Mouse (Mus musculus): Measurements from ENCODE around the gene Parp3. TPM values are rescaled to one million over a fixed set of nuclear protein-coding genes. Genes with fewer than 3 reads are reported as not detected.

Gene Parp3
- polyA plus RNA-seq, 1 experiment from 2014 or later, result 5.8 TPM

- Histone ChIP-seq H3K27ac (replicated peaks) (peak within 1 kb of the TSS; percentile 78), H3K4me1 (replicated peaks; ENCODE audit: control insufficient read depth, insufficient read depth) (peaks cover 17% of the 10 kb centered on the region), H3K4me3 (ENCODE audit: low read depth, low read length) (peak within 1 kb of the TSS; percentile 55), H3K36me3 (ENCODE audit: control insufficient read depth, insufficient read depth, low read length) (no peaks in the 10 kb centered on the region), H3K4me2 (replicated peaks; ENCODE audit: low read depth) (peak within 1 kb of the TSS; percentile 81), H3K9me3 (ENCODE audit: control insufficient read depth, low read length) (no peaks in the 10 kb centered on the region), H3K9ac (ENCODE audit: low read length) (peak within 1 kb of the TSS; percentile 69), H3K27me3 (ENCODE audit: control insufficient read depth, insufficient read depth, low read length) (no peaks in the 10 kb centered on the region)
- ATAC-seq (ENCODE audit: low FRiP score, low TSS enrichment) (peak; percentile 98), DNase-seq (ENCODE audit: low spot score) (peak; percentile 98)
- WGBS, result 0% methylated on average over 24 of the region's 24 CpGs
- TF ChIP-seq CTCF (IDR thresholded peaks at IDR 0.05; ENCODE audit: low read depth), result peak; percentile 76
- no peak for TF ChIP-seq EP300 (optimal IDR thresholded peaks at IDR 0.05)
Measured at GRCm38 (mm10) chr9:106447348-106447747, 29.4 kb downstream of the Parp3 start, which contains the start of the genes Abhd14b and Abhd14a. Gene Abhd14b, plus strand, starts transcription at chr9:106447459. Gene Abhd14a, minus strand, starts transcription at chr9:106447678.

- H3K36me3 ChIP-seq (ENCODE audit: control insufficient read depth, insufficient read depth, low read length), result no peaks in the 10 kb centered on the region
- no peaks in the 10 kb centered on the region for H3K27me3 ChIP-seq (ENCODE audit: control insufficient read depth, insufficient read depth, low read length)
- no peak overlapping the region for H3K9ac ChIP-seq (ENCODE audit: low read length)
- no peak overlapping the region for H3K4me2 ChIP-seq (replicated peaks; ENCODE audit: low read depth)
- DNase-seq (ENCODE audit: low spot score), result no peak
- 67% methylated on average over 4 of the region's 4 CpGs for WGBS
- H3K4me3 ChIP-seq (ENCODE audit: low read depth, low read length), result no peak overlapping the region
- H3K4me1 ChIP-seq (replicated peaks; ENCODE audit: control insufficient read depth, insufficient read depth), result peaks cover 7% of the 10 kb centered on the region
- ATAC-seq (ENCODE audit: low FRiP score, low TSS enrichment), result no peak
- no peaks in the 10 kb centered on the region for H3K9me3 ChIP-seq (ENCODE audit: control insufficient read depth, low read length)
- no peak overlapping the region for H3K27ac ChIP-seq (replicated peaks)
- TF ChIP-seq CTCF (IDR thresholded peaks at IDR 0.05; ENCODE audit: low read depth) (no peak), EP300 (optimal IDR thresholded peaks at IDR 0.05) (no peak)
Measured at GRCm38 (mm10) chr9:106444836-106445235, 31.9 kb downstream of the Parp3 start.

- Histone ChIP-seq H3K27ac (replicated peaks) (no peak overlapping the region), H3K4me3 (ENCODE audit: low read depth, low read length) (no peak overlapping the region), H3K36me3 (ENCODE audit: control insufficient read depth, insufficient read depth, low read length) (no peaks in the 10 kb centered on the region), H3K27me3 (ENCODE audit: control insufficient read depth, insufficient read depth, low read length) (no peaks in the 10 kb centered on the region), H3K4me1 (replicated peaks; ENCODE audit: control insufficient read depth, insufficient read depth) (peaks cover 3% of the 10 kb centered on the region), H3K9ac (ENCODE audit: low read length) (no peak overlapping the region), H3K9me3 (ENCODE audit: control insufficient read depth, low read length) (no peaks in the 10 kb centered on the region), H3K4me2 (replicated peaks; ENCODE audit: low read depth) (no peak overlapping the region)
- no peak for DNase-seq (ENCODE audit: low spot score)
- TF ChIP-seq EP300 (optimal IDR thresholded peaks at IDR 0.05) (no peak), CTCF (IDR thresholded peaks at IDR 0.05; ENCODE audit: low read depth) (peak; percentile 57)
- WGBS, result 78% methylated on average over 5 of the region's 5 CpGs
- ATAC-seq (ENCODE audit: low FRiP score, low TSS enrichment), result no peak
Measured at GRCm38 (mm10) chr9:106442680-106443079, 34.1 kb downstream of the Parp3 start.

- Histone ChIP-seq H3K4me2 (replicated peaks; ENCODE audit: low read depth) (no peak overlapping the region), H3K4me1 (replicated peaks; ENCODE audit: control insufficient read depth, insufficient read depth) (peaks cover 3% of the 10 kb centered on the region), H3K27me3 (ENCODE audit: control insufficient read depth, insufficient read depth, low read length) (no peaks in the 10 kb centered on the region), H3K4me3 (ENCODE audit: low read depth, low read length) (no peak overlapping the region), H3K9me3 (ENCODE audit: control insufficient read depth, low read length) (no peaks in the 10 kb centered on the region), H3K9ac (ENCODE audit: low read length) (no peak overlapping the region), H3K27ac (replicated peaks) (no peak overlapping the region), H3K36me3 (ENCODE audit: control insufficient read depth, insufficient read depth, low read length) (peaks cover 8% of the 10 kb centered on the region)
- ATAC-seq (ENCODE audit: low FRiP score, low TSS enrichment), result no peak
- 72% methylated on average over 9 of the region's 9 CpGs for WGBS
- TF ChIP-seq EP300 (optimal IDR thresholded peaks at IDR 0.05), result no peak
- no peak for TF ChIP-seq CTCF (IDR thresholded peaks at IDR 0.05; ENCODE audit: low read depth)
- no peak for DNase-seq (ENCODE audit: low spot score)
Measured at GRCm38 (mm10) chr9:106436566-106436965, 40.2 kb downstream of the Parp3 start.

- ATAC-seq (ENCODE audit: low FRiP score, low TSS enrichment), result no peak
- H3K4me2 ChIP-seq (replicated peaks; ENCODE audit: low read depth), result no peak overlapping the region
- H3K4me3 ChIP-seq (ENCODE audit: low read depth, low read length), result no peak overlapping the region
- H3K27me3 ChIP-seq (ENCODE audit: control insufficient read depth, insufficient read depth, low read length), result no peaks in the 10 kb centered on the region
- DNase-seq (ENCODE audit: low spot score), result no peak
- H3K9me3 ChIP-seq (ENCODE audit: control insufficient read depth, low read length), result no peaks in the 10 kb centered on the region
- no peak overlapping the region for H3K27ac ChIP-seq (replicated peaks)
- no peak for TF ChIP-seq EP300 (optimal IDR thresholded peaks at IDR 0.05)
- TF ChIP-seq CTCF (IDR thresholded peaks at IDR 0.05; ENCODE audit: low read depth), result no peak
- H3K9ac ChIP-seq (ENCODE audit: low read length), result no peak overlapping the region
- peaks cover 8% of the 10 kb centered on the region for H3K36me3 ChIP-seq (ENCODE audit: control insufficient read depth, insufficient read depth, low read length)
- WGBS, result 60% methylated on average over 7 of the region's 7 CpGs
- H3K4me1 ChIP-seq (replicated peaks; ENCODE audit: control insufficient read depth, insufficient read depth), result no peaks in the 10 kb centered on the region; the same call in 1 of the 2 replicates
Measured at GRCm38 (mm10) chr9:106433389-106433788, 43.4 kb downstream of the Parp3 start.

- 2% methylated on average over 4 of the region's 4 CpGs for WGBS
- no peaks in the 10 kb centered on the region for H3K27me3 ChIP-seq (ENCODE audit: control insufficient read depth, insufficient read depth, low read length)
- H3K9me3 ChIP-seq (ENCODE audit: control insufficient read depth, low read length), result no peaks in the 10 kb centered on the region
- H3K9ac ChIP-seq (ENCODE audit: low read length), result peak overlapping the region; percentile 75
- no peak for TF ChIP-seq CTCF (IDR thresholded peaks at IDR 0.05; ENCODE audit: low read depth)
- DNase-seq (ENCODE audit: low spot score) (no peak), ATAC-seq (ENCODE audit: low FRiP score, low TSS enrichment) (no peak)
- H3K4me2 ChIP-seq (replicated peaks; ENCODE audit: low read depth), result peak overlapping the region; percentile 79
- no peaks in the 10 kb centered on the region for H3K4me1 ChIP-seq (replicated peaks; ENCODE audit: control insufficient read depth, insufficient read depth)
- H3K4me3 ChIP-seq (ENCODE audit: low read depth, low read length), result peak overlapping the region; percentile 47
- H3K27ac ChIP-seq (replicated peaks), result peak overlapping the region; percentile 82
- H3K36me3 ChIP-seq (ENCODE audit: control insufficient read depth, insufficient read depth, low read length), result peaks cover 8% of the 10 kb centered on the region
Measured at GRCm38 (mm10) chr9:106430015-106430264, 46.8 kb downstream of the Parp3 start.
